Mouse (Mus musculus): ENCODE measurements at regions not wholly inside any gene's neighbourhood (a gene's known extent, or its start where the extent isn't known, plus 50 kb on each side); places are given as distances from the start of the nearest gene placed in this dataset.

GRCm38 (mm10) chr10:15731318-15731717 lies 1013.3 kb upstream of the Gje1 start:
- no peak for TF ChIP-seq UBTF (IDR thresholded peaks at IDR 0.05; ENCODE audit: low read depth, low read length)
- no peak for TF ChIP-seq ZNF384 (IDR thresholded peaks at IDR 0.05; ENCODE audit: low read depth, low read length)
- no peak for TF ChIP-seq HCFC1 (IDR thresholded peaks at IDR 0.05; ENCODE audit: low read depth, low read length)
- no peak for TF ChIP-seq BHLHE40 (IDR thresholded peaks at IDR 0.05; ENCODE audit: low read depth, low read length)
- no peak for TF ChIP-seq CTCF (conservative IDR thresholded peaks at IDR 0.05 in 1 of 2, IDR thresholded peaks at IDR 0.05 in 1 of 2; ENCODE audit: low read depth in 2 of 2, low read length in 2 of 2)
- no peak for TF ChIP-seq E2F4 (IDR thresholded peaks at IDR 0.05; ENCODE audit: insufficient replicate concordance, low read depth, low read length)
- no peak for TF ChIP-seq TBP (conservative IDR thresholded peaks at IDR 0.05; ENCODE audit: low read depth, low read length)
- TF ChIP-seq POLR2A (IDR thresholded peaks at IDR 0.05; ENCODE audit: low read depth, low read length) = no peak
- TF ChIP-seq USF1 (IDR thresholded peaks at IDR 0.05; ENCODE audit: low read depth, low read length) = no peak

All from CH12.LX (cell line).